Mouse (Mus musculus) telencephalon, adult 2 months (tissue): Measurements from ENCODE around the gene Atp10b.
A peak's percentile ranks its signal among the peaks of the same experiment; 100 is the strongest.

Experiments
- DNase-seq: peaks from one replicate; pipeline ENCODE4 v3.0.0-alpha.2; 2011; ENCODE audit warnings: low read depth, low spot score

The Atp10b gene

DNA sequence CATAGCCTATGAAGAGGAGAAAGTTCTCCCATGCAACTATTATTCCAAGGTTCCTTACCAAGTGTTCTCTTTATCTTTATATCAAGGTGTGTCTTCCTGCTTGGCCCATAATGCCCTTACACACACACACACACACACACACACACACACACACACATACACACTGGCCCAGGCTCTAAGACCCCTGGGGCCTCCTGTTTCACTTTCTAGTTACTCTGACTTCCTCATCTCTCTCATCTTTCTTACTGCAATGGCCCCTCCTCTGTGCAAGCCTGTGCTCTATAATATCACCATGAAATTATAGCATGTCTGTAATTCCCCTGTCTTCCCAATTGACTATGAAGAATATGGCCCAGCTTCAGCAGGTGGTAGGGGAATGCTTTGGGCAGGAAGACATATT, 49.7 kb downstream of the Atp10b start:
- DNase-seq = no peak

DNA sequence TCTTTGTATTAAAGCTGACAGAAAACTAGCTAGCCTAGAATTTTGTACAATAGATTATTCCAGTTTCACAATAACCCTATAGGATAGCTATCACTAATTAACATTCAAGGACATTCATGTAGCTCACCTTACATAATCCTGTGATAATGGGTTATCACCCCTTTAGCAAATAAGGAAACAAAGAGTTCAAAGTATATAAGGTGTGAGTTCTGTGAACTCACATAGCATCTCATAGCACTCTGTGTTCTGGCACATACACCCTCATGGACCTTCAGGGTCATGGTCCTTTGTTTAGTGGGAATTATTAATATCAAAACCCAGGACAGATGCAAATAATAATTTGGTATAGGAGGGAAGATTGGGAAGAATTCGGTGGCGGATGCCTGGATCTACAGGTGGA, 50.4 kb downstream of the Atp10b start:
- DNase-seq = no peak

DNA sequence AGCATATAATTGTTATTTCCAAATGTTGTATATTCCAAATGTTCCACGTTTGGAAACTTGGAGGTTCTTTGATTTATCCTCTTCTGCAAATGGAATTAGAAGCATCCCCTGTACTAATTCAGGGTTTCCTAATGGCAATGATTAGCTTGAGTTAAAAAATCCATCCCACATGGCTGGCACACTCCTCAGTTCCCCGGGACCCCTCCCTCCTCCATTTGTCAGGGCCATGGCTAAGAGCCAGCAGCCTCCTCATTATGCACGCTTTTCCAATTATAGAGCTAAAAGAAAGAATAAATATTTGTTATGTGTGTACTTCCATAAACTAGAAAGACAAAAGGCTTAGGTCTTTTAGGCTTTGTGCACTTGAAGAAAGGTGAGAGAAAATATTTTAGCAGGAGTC, 53.9 kb downstream of the Atp10b start:
- DNase-seq = no peak

DNA sequence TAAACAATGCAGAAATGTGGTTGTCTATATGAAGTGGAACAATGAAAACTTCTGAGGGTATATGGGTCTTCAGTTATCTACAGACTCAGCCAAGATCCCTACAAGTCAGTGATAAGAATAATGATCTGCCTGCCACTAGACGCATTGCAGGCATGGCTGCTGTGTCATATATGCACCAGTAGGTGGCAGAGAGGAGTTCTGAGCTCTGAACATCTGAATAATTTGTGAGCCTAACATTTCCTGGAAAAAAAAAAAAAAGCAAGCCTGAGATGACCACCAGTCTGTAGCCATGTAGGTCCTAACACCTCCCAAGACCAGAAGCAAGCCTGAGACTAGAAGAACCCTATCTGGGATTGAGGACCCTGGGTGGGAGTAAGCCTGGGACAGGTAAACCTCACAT, 63.5 kb downstream of the Atp10b start:
- DNase-seq = no peak

GRCm38 (mm10) chr11:43213740-43214139, 64.1 kb downstream of the Atp10b start:
- no peak for DNase-seq

GRCm38 (mm10) chr11:43217021-43217420, 67.3 kb downstream of the Atp10b start:
- peak; percentile 66 for DNase-seq

DNA sequence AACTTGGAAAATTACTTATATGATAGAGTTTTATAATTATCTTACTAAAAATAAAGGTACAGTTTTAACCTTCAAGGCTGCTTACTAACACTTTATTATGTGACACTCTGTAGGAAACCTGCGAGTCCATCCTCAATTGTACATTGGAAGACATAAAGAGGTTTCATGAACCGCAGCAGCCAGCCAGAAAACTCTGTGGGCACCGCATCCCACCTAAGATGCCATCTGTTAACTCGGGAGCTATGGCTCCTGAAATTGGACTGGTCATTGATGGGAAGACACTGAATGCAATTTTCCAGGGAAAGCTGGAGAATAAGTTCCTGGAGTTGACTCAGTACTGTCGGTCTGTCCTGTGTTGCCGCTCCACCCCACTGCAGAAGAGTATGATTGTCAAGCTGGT, 80.6 kb downstream of the Atp10b start:
- no peak for DNase-seq

DNA sequence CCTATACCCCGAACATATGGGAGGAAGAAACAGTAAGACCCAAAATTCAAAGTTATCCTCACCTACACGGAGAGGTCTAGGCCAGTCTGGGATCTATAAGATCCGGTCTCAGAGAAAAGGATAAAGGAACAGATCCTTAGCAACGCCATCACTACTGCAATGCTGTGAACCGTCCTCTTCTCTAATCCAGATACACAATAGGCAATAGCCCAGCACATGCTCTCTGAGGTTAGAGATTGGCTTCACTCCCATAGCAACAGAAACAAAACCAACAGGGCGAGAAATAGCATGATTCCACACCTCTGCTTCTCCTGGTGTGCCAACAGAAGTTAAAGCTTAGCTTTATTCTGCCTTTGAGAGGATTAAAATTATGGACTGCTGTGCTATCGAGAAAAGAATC, 82.4 kb downstream of the Atp10b start:
- DNase-seq = no peak

GRCm38 (mm10) chr11:43236360-43237039, 86.8 kb downstream of the Atp10b start:
- DNase-seq = no peak

DNA sequence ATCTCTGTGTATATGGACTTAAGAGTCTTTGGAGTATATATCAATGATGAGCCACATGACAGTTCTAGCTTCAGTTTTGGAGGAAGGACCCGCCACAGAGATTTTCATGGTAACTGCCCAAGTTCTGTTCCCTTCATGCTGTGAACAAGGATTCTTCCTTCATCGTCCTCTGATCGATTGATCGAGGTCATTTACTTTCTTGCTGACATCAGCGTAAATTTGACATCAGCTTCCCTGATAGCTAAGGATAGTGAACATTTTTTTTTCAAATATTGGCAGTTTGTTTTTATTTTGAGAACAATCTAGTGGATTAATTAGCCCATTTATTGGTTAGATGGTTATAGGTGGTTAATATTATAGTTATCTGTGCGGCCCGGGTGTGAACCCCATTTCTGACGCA, 90.1 kb downstream of the Atp10b start:
- DNase-seq = no peak

GRCm38 (mm10) chr11:43253034-43253433, 103.4 kb downstream of the Atp10b start:
- DNase-seq = no peak

DNA sequence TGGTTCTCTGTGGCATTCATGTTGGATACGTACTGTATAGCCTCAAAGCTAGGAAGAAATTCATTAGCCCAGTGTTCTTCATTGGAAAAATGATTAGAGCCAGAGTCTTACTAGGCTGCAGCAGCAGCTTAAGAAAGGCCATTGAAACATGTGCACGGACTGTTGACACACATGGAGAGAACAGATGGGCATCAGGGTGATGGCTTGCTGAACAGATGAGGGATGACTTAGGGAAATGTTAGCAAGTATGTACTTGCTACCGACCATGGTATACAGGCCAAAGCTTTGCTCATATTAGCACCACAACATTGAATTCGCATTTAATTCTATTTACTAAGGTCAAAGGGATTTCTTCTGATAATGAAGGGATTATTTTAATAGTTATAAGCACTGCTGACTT, 105.6 kb downstream of the Atp10b start:
- DNase-seq = no peak

- no peak for DNase-seq
Measured at GRCm38 (mm10) chr11:43257291-43257690, 107.6 kb downstream of the Atp10b start.

DNA sequence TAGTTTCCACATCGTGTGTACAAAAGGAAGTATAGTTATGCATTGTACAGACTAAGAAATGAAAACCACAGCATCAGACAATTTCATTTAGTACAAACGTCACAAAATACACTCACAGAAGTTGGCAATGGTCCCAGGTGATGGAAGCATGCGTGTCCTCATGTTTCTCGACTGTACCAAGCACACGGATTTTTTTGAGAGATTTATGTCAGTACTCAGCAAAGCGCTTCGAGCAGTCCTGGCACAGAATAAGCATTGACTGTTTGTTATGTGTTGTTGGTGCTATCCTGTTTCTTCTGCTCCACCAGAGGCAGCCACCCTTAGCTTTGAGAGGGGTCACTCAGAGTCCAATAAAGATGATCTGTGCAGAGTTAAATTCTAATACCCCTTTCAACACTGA, 108.1 kb downstream of the Atp10b start:
- DNase-seq = no peak

GRCm38 (mm10) chr11:43263548-43264218, 114.0 kb downstream of the Atp10b start:
- peak; percentile 44 for DNase-seq

DNA sequence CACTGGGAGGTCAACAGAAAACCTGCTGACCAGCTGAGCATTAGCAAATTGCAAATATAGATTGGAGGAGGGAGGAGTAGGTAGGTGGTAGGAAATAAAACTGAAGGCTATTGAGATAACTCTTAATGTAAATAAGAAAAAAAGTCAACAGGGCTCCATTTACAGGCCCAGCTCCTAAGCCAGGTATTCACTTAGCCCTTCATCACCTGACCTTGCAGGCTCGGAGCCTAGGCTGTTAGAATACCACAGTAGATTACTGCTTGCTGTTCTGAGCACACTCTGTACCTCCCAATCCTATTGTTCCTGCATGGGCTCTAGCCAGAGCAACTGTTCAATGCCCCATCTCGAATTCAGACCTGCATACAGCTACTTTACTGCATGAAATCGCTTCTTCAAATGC, 117.8 kb downstream of the Atp10b start:
- DNase-seq = no peak

GRCm38 (mm10) chr11:43269503-43270255, 120.0 kb downstream of the Atp10b start:
- DNase-seq = no peak

GRCm38 (mm10) chr11:43270256-43270806, 120.7 kb downstream of the Atp10b start:
- peak; percentile 13 for DNase-seq

DNA sequence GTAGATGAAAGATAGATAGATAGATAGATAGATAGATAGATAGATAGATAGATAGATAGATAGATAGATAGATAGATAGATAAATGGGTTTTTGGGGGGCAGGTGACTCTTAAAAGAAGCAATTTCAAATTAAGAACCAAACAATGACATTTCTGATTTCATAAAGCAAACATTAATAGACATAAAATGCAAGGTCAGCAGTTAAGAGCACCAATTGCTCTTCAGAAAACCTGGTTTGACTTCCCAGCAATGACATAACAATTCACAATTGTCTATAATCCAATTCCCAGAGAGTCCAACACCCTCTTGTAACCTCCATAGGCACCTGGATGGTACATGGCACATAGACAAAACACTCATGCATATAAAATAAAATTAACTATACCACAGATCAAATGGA, 124.2 kb downstream of the Atp10b start:
- no peak for DNase-seq

GRCm38 (mm10) chr11:43297584-43297983, 147.9 kb downstream of the Atp10b start:
- no peak for DNase-seq

DNA sequence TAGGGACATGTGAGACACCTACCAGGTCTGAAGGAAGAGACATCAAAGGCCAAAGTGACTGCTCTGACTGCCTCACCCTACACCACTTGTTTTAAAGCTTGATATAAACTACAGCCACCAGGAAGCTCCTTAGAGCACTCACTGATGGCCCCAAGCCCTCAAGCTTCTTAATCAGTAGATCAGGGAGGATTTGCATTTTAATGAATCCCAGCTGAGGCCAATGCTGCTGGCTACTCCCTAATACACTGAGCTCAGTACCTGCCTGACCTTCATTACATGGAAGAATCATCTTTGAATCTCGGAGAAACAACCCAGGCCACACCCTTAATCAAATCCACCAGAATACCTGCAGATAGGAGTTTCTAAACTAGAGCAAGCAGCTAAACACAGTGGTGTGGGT, 161.3 kb downstream of the Atp10b start:
- no peak for DNase-seq
